Comparison of ENCODE assay signal across 17 mouse cellular contexts in the genomic region with DNA sequence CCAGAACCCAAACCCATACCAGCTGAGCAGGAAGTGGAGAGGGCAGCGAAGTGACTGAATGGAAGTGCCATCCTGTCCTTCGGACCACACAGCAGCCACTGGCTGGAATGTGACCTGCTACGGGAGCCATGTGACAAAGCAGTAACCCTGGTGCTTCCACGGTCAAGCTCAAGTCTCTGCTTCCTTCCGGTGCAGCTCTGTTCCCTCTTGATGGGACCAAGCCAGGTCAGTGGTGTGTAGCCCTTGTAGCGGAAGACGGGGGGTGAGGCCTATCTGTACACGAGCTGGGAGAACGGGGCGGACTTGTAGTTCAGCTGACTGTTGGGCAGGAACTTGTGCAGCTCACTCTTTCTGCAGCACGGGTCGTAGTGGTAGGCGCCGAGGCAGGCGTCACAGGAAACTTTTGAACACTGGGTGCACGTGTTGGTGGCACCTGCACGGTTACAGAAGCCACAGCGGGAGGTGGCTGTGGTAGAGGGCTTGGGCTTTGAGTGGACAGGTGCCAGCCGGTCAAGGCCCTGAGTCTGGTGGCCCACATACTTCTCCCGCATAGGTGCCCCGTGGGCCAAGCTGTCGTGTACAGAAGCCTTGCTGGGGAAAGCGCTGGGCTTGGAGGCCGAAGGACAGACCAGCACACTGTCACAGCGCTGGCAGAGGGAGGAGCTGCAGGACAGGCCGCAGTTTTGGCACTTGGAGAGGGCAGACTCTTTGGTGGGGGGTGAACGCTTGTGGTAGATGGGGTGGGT. TPM values are rescaled to one million over a fixed set of nuclear protein-coding genes. Genes with fewer than 3 reads are reported as not detected.
DNase-seq lines count a peak whose midpoint lies in the region; ATAC-seq and TF ChIP-seq lines count a peak whose summit lies in the region.
"Had no signal": no experiment of that assay in that cellular context is flagged by ENCODE, and none has a peak within 500 bp of the region (broad histone marks: within the 10 kb centered on the region; RNA-seq: fewer than 3 reads in every experiment).

No protein-coding gene starts in this region.

- no peak overlapping the region for H3K9ac ChIP-seq in intestine, postnatal 0 days (ENCODE audit: low read depth, low read length)
- no peak overlapping the region for H3K9ac ChIP-seq in neural tube, embryonic 15.5 days (replicated peaks)
- H3K9ac ChIP-seq: embryonic facial prominence, embryonic 15.5 days; heart, embryonic 15.5 days; lung, embryonic 15.5 days; stomach, embryonic 15.5 days had no signal

- DNase-seq in cerebellum, adult 9-11 months = peak; percentile 80
- no peak for DNase-seq in layer of hippocampus, adult 2 months (ENCODE audit: low spot score in 2 of 2)
- DNase-seq in layer of hippocampus, adult 9-11 months = no peak
- peak; percentile 34 for DNase-seq in R1 (ENCODE audit: low read depth, low spot score)
- no peak for DNase-seq in urinary bladder, adult 18-20 months (ENCODE audit: low spot score in 2 of 2)
- DNase-seq: adrenal gland, postnatal 25 days; layer of hippocampus, postnatal 36 days had no signal

- H3K9me3 ChIP-seq in intestine, postnatal 0 days (ENCODE audit: control insufficient read depth) = no peaks in the 10 kb centered on the region
- no peaks in the 10 kb centered on the region for H3K9me3 ChIP-seq in neural tube, embryonic 15.5 days (replicated peaks)
- H3K9me3 ChIP-seq: embryonic facial prominence, embryonic 15.5 days; heart, embryonic 15.5 days; lung, embryonic 15.5 days; stomach, embryonic 15.5 days had no signal

- peaks cover 38% of the 10 kb centered on the region for H3K36me3 ChIP-seq in intestine, postnatal 0 days (ENCODE audit: control insufficient read depth, insufficient read depth)
- H3K36me3 ChIP-seq in neural tube, embryonic 15.5 days = peaks cover 41% of the 10 kb centered on the region

- no peaks in the 10 kb centered on the region for H3K27me3 ChIP-seq in intestine, postnatal 0 days (replicated peaks; ENCODE audit: control insufficient read depth, insufficient read depth, low read length)
- H3K27me3 ChIP-seq in neural tube, embryonic 15.5 days (replicated peaks) = no peaks in the 10 kb centered on the region
- H3K27me3 ChIP-seq: embryonic facial prominence, embryonic 15.5 days; heart, embryonic 15.5 days; lung, embryonic 15.5 days; stomach, embryonic 15.5 days had no signal

- no peak for TF ChIP-seq CTCF in layer of hippocampus, adult 2 months (conservative IDR thresholded peaks at IDR 0.05)
- no peak for TF ChIP-seq CTCF in intestine, postnatal 0 days (IDR thresholded peaks at IDR 0.05; ENCODE audit: low read depth)

- no peak overlapping the region for H3K4me3 ChIP-seq in layer of hippocampus, adult 2 months
- no peak overlapping the region for H3K4me3 ChIP-seq in intestine, postnatal 0 days (ENCODE audit: low read depth, low read length)
- H3K4me3 ChIP-seq in neural tube, embryonic 15.5 days (replicated peaks) = no peak overlapping the region
- H3K4me3 ChIP-seq: embryonic facial prominence, embryonic 15.5 days; heart, embryonic 15.5 days; lung, embryonic 15.5 days; stomach, embryonic 15.5 days had no signal

- no peak for ATAC-seq in cerebellum, adult (ENCODE audit: insufficient number of reproducible peaks, low FRiP score, low TSS enrichment)
- ATAC-seq in intestine, postnatal 0 days = no peak
- no peak for ATAC-seq in neural tube, embryonic 15.5 days (ENCODE audit: low FRiP score)
- ATAC-seq: midbrain, embryonic 16.5 days had no signal

- no peaks in the 10 kb centered on the region; the same call in 1 of the 2 replicates for H3K4me1 ChIP-seq in intestine, postnatal 0 days (replicated peaks; ENCODE audit: control insufficient read depth, insufficient read depth, low read length)
- H3K4me1 ChIP-seq in neural tube, embryonic 15.5 days = peaks cover 34% of the 10 kb centered on the region
- H3K4me1 ChIP-seq: lung, embryonic 15.5 days had no signal

- 87% methylated on average over 27 of the region's 27 CpGs for WGBS in intestine, postnatal 0 days
- 93% methylated on average over 27 of the region's 27 CpGs for WGBS in neural tube, embryonic 15.5 days

- no peak overlapping the region for H3K4me2 ChIP-seq in intestine, postnatal 0 days (replicated peaks; ENCODE audit: low read depth)
- H3K4me2 ChIP-seq in neural tube, embryonic 15.5 days = no peak overlapping the region
- H3K4me2 ChIP-seq: embryonic facial prominence, embryonic 15.5 days; heart, embryonic 15.5 days; lung, embryonic 15.5 days; stomach, embryonic 15.5 days had no signal

- 0 out of 2 replicates have a peak overlapping the region, but pooled peaks have one; percentile 28 for H3K27ac ChIP-seq in layer of hippocampus, adult 2 months
- H3K27ac ChIP-seq in intestine, postnatal 0 days (ENCODE audit: low read depth, low read length) = peak overlapping the region; percentile 57; the same call in 1 of the 2 replicates
- H3K27ac ChIP-seq in neural tube, embryonic 15.5 days (replicated peaks) = no peak overlapping the region
- H3K27ac ChIP-seq: embryonic facial prominence, embryonic 15.5 days; heart, embryonic 15.5 days; kidney, postnatal 0 days; lung, embryonic 15.5 days; stomach, embryonic 15.5 days had no signal

RNA-seq across cellular contexts. Expression of a gene that starts 9.2 kb away (rescaled TPM):
- total RNA-seq in layer of hippocampus, adult 2 months (2021) = 10 to 100 TPM; 50.9 to 51.6 TPM
- polyA plus RNA-seq in intestine, postnatal 0 days (2015; fragmentation: Nextera tagmentation; extraction: Ambion mirVana) = 62.2 and 64.8 TPM in 2 replicates
- polyA plus RNA-seq in neural tube, embryonic 15.5 days (2015; fragmentation: Nextera tagmentation; extraction: Ambion mirVana) = 98.4 and 106 TPM in 2 replicates

RNA-seq across cellular contexts. Expression of a gene that starts 9.4 kb away (rescaled TPM):
- 10 to 100 TPM; 80.9 to 82.4 TPM for total RNA-seq in layer of hippocampus, adult 2 months (2021)
- 11.5 and 13.5 TPM in 2 replicates for polyA plus RNA-seq in intestine, postnatal 0 days (2015; fragmentation: Nextera tagmentation; extraction: Ambion mirVana)
- polyA plus RNA-seq in neural tube, embryonic 15.5 days (2015; fragmentation: Nextera tagmentation; extraction: Ambion mirVana) = 27.0 and 28.6 TPM in 2 replicates

RNA-seq across cellular contexts. Expression of a gene that starts 54.7 kb away (rescaled TPM):
- total RNA-seq in layer of hippocampus, adult 2 months (2021) = under 1 TPM; 0.64 to 0.82 TPM
- 5.4 and 8.0 TPM in 2 replicates for polyA plus RNA-seq in intestine, postnatal 0 days (2015; fragmentation: Nextera tagmentation; extraction: Ambion mirVana)
- polyA plus RNA-seq in neural tube, embryonic 15.5 days (2015; fragmentation: Nextera tagmentation; extraction: Ambion mirVana) = 6.3 and 8.6 TPM in 2 replicates
- total RNA-seq: granulocyte monocyte progenitor cell, adult 5-6 weeks had no signal

Comparison
In these comparisons a context has a peak if more than half of its experiments do, and no peak if none do; other contexts are left out.
1. DNase-seq: peak in cerebellum, adult 9-11 months (single experiment) and R1 (single experiment); none in layer of hippocampus, adult 2 months (0 of 2), layer of hippocampus, adult 9-11 months (single experiment) and urinary bladder, adult 18-20 months (0 of 2).